Mouse (Mus musculus): ENCODE results near the gene Fam110a.

GRCm38 (mm10) chr2:151971748-151972147, 8.3 kb downstream of the Fam110a start:
- TF ChIP-seq CTCF (conservative IDR thresholded peaks at IDR 0.05; ENCODE audit: insufficient read depth, insufficient read length, low read depth, low read length): no peak
- no peak for TF ChIP-seq POLR2A (IDR thresholded peaks at IDR 0.05; ENCODE audit: low read depth, low read length)
